ENCODE assay signal across 8 mouse cellular contexts in the genomic region with DNA sequence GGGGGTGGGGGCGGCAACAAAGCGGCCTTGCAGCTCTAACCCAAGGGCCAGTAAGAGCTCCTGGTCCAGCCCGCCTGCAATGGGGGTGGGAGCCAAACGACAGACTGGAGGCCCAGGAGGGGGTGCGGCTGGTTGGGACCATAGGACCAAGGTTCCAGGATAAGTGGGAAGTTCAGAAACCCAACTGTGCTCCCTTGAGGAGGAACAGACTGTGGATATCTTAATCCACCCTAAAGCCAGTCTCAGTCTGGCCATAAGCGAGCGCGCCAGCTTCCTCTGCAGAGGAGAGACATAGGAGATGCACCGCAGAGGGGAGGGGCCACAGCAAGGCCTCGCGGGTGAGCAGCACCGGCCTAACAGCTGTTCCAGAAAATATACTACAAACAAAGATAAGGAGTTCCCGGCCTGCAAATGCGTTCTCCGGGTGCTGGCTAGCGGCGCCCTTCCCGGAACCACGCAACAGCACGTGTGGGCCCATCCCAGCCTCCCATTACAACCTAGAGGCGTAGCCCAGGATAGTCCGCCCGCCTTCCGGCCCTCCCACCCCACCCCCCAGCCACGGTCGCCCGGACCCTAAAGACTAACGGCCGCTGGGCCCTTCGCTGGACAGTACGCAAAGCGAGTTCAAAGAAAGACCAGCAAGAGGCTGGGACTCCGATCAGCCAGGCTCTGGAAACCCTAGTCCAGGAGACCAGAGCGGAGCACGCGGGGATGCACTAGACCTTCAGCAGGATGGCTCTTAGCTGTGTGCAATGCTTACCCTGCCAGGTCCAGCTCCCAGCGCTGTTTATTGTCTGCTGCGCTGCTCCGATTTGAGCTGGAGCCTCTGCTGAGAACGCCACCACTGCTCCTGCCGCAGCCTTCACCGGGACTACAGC. TPM values are rescaled to one million over a fixed set of nuclear protein-coding genes. Genes with fewer than 3 reads are reported as not detected.
A peak's percentile ranks its signal among the peaks of the same experiment; 100 is the strongest.
DNase-seq lines count a peak whose midpoint lies in the region; ATAC-seq and TF ChIP-seq lines count a peak whose summit lies in the region.

No protein-coding gene starts in this region.

- H3K9ac ChIP-seq in hindbrain, postnatal 0 days (replicated peaks; ENCODE audit: low read length) = peak overlapping the region; percentile 53

- no peaks in the 10 kb centered on the region for H3K27me3 ChIP-seq in hindbrain, postnatal 0 days (ENCODE audit: insufficient read depth, low read length)

- peak overlapping the region; percentile 63 for H3K4me2 ChIP-seq in hindbrain, postnatal 0 days (ENCODE audit: low read depth, low read length)

- H3K27ac ChIP-seq in hindbrain, postnatal 0 days = peak overlapping the region; percentile 79

- peaks cover 3% of the 10 kb centered on the region; the same call in 1 of the 2 replicates for H3K4me1 ChIP-seq in hindbrain, postnatal 0 days (ENCODE audit: insufficient read depth, low read length)

- no peaks in the 10 kb centered on the region for H3K9me3 ChIP-seq in hindbrain, postnatal 0 days (ENCODE audit: low read length)

- H3K36me3 ChIP-seq in hindbrain, postnatal 0 days (ENCODE audit: insufficient read depth, low read length) = no peaks in the 10 kb centered on the region

- peak overlapping the region; percentile 52 for H3K4me3 ChIP-seq in hindbrain, postnatal 0 days (ENCODE audit: low read length)

- TF ChIP-seq CTCF in hindbrain, postnatal 0 days (IDR thresholded peaks at IDR 0.05; ENCODE audit: low read depth) = no peak

- peak; percentile 56 for DNase-seq in embryo, embryonic 10 days (ENCODE audit: low spot score)
- no peak for DNase-seq in embryo, embryonic 9.5 days (ENCODE audit: extremely low spot score)
- peak; percentile 71 for DNase-seq in cerebellum, adult 9-11 months
- DNase-seq in frontal cortex, postnatal 36 days (ENCODE audit: low spot score in 2 of 2) = peak; percentile 38 to 39
- DNase-seq in hindbrain, postnatal 0 days (ENCODE audit: low spot score) = peak; percentile 56
- DNase-seq in left cerebral cortex, postnatal 25 days (ENCODE audit: low spot score in 2 of 2) = peak; percentile 37
- DNase-seq in spleen, adult 18-20 months = peak; percentile 16 to 37

- ATAC-seq in hindbrain, postnatal 0 days = peak; percentile 87
- peak; percentile 86 for ATAC-seq in megakaryocyte-erythroid progenitor cell, adult 5-6 weeks (replicated peaks; ENCODE audit: low FRiP score, low TSS enrichment, poor library complexity, severe bottlenecking)

- intact Hi-C loops in left cerebral cortex, postnatal 25 days (cut with DNase I) = loop anchor here (5.0 to 10.0 kb wide), 2 partner anchors 213 to 511 kb away; a partner anchor contains a TSS

- 30% methylated on average over 42 of the region's 42 CpGs for WGBS in hindbrain, postnatal 0 days

RNA-seq across cellular contexts. Expression of a gene that starts 0.5 kb away (rescaled TPM):
- 18.3 and 19.0 TPM in 2 replicates for total RNA-seq in hindbrain, postnatal 0 days (2014; rRNA removed)
- 12.5 and 13.0 TPM in 2 replicates for polyA plus RNA-seq in hindbrain, postnatal 0 days (2015; fragmentation: Nextera tagmentation; extraction: Ambion mirVana)
- 1 to 10 TPM; 5.3 to 6.1 TPM for total RNA-seq in left cerebral cortex, postnatal 25 days (2021)
- 9.5 and 9.6 TPM in 2 replicates for total RNA-seq in megakaryocyte-erythroid progenitor cell, adult 5-6 weeks (2014; fragmentation: Nextera tagmentation)
- 6.2 and 10.1 TPM in 2 replicates for total RNA-seq in megakaryocyte-erythroid progenitor cell, adult 5-6 weeks (2017)
